Mouse (Mus musculus) CD4-positive, CD25-positive, alpha-beta regulatory T cell (primary cell): ENCODE measurements around the gene Braf. TPM values are rescaled to one million over a fixed set of nuclear protein-coding genes. Genes with fewer than 3 reads are reported as not detected.

Source experiments
- polyA plus RNA-seq: library from polyadenylated mRNA; unstranded; fragments of 100-300 nt; shearing (Covaris generic); gene quantifications from one replicate; pipeline ENCODE4 v1.2.1, GENCODE M21; 2017

Braf gene
- polyA plus RNA-seq, result 14.6 TPM

GRCm38 (mm10) chr6:39724866-39725711 is at the start of gene Braf:
TSS of gene Braf (minus strand) at chr6:39725463.

GRCm38 (mm10) chr6:39592401-39593214 is 132.7 kb downstream of the Braf start, which contains the start of gene Ndufb2:
TSS of gene Ndufb2 (plus strand) at chr6:39592574.

GRCm38 (mm10) chr6:39585517-39585916 is 139.7 kb downstream of the Braf start, which contains the start of gene Gm42420:
TSS of gene Gm42420 (plus strand) at chr6:39585753.

GRCm38 (mm10) chr6:39573791-39574554 is 151.3 kb downstream of the Braf start, which contains the start of gene Adck2:
TSS of gene Adck2 (plus strand) at chr6:39573873.

GRCm38 (mm10) chr6:39557723-39558261 is 167.5 kb downstream of the Braf start, which contains the start of gene Dennd2a:
TSS of gene Dennd2a (minus strand) at chr6:39557867.

Other genes starting within 250 kb of the Braf start
- gene Dennd2a, start 167.6 kb downstream of the Braf start, polyA plus RNA-seq, result 0.57 TPM
- gene Adck2, start 151.6 kb downstream of the Braf start, polyA plus RNA-seq, result 68.7 TPM
- gene Gm42420, start 139.7 kb downstream of the Braf start, polyA plus RNA-seq, result 4.3 TPM
- 135 TPM for gene Ndufb2, start 132.9 kb downstream of the Braf start, polyA plus RNA-seq
- 140 TPM for gene Mrps33, start 85.5 kb upstream of the Braf start, polyA plus RNA-seq
- gene Tmem178b, start 147.8 kb upstream of the Braf start, polyA plus RNA-seq, result not detected